Mouse (Mus musculus): ENCODE data around the gene Rnf185.

The Rnf185 gene

DNA sequence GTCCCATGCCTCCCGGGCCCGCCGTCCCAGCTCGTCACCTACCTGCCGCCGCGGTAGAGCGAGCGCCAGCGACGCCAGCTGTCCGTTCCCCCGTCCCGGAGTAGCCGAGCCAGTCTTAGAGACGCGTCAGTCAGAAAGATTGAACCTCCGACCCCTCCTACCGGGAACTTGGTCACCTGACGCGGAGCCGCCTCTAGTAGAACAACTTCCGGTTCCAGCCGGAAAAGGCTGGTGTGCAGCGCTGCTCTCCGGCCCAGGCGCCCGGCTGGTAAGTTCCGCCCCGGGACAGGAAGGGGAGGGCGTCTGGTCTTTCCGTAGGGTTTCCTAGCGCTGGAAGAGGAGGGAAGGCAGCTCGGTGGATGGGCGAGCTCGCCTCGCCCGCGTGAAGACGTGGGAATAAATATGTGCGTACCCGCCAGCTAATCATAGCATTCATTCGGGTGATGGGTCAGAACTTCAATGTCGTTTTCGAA, at the start of gene Rnf185:
Gene Rnf185 (minus strand): TSS at position 197 of the 473 bp plus-strand sequence.
- peak; percentile 92 for DNase-seq

DNA sequence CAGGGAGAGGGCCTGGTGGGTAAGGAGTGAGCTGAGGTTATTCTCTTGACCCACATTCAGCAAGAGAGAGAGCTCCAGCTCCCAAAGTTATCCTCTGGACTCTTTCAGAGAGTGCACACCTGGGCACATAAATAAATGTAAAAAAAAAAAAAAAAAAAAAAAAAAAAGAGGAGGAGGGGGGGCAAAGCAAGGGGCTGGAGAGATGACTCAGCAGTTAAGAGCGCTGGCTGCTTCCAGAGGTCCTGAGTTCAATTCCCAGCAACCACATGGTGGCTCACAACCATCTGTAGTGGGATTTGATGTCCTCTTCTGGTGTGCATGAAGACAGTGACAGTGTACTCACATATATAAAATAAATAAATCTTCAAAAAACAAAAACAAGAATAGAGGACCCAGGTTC, 45.1 kb upstream of the Rnf185 start:
- DNase-seq, result no peak

DNA sequence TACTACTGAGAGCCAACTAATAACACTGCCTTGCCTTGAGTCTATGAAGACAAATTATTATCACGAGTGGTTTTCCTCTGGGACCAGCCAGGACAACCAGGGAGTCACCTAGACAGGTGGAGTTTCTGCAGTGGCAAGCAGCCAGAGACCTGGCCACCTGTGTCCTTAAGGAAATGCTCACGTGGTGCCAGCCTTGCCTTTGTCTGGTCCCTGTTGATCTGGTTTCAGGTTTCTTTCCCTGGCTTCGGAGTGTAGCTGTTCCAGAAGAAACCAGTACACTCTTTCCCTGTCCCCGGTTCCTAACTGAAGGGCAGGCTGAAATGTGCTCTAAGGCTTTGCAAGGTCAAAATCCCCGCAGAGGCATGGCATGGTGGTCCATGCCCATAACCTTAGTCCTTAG, 44.6 kb upstream of the Rnf185 start:
- peak; percentile 51 for DNase-seq

DNA sequence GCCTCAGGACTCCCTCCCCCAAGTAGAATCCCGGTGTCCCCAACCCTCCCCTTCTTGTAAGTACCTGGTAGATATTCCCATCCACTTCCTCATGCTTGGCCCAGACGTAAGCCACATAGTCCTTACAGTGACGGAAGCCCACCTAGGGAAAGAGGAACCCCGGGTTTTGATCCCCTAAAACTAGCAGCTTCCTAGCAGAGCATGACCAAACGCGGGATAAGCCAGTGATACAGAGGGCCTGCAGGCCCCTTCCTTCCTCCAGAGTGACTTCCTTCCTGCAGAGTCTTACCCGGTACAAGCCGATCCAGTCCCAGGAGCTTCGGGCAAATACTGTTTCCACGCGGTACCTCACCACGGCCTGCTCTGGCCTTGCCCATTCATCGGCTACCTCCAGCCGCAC, 43.3 kb upstream of the Rnf185 start:
- no peak for DNase-seq

DNA sequence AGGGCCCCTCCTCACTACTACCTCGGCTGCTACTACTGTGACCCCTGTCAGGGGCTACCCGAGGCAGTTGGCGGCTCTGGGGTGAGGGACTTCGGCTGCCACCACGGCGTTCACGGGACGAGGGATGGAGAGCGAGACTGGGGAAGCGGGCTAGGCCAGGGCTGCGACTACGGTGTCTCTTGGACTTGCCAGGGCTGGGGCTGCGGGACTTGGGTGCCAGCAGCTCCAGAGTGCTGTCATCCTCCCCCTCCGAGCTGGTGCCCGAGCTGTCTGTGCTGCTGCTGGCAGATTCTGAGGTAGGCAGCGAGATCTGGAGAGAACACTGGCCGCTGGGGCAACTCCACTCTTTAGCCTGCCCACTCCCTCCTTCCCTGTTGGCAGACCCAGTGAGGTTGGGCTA, 42.7 kb upstream of the Rnf185 start:
- DNase-seq, result peak; percentile 19

DNA sequence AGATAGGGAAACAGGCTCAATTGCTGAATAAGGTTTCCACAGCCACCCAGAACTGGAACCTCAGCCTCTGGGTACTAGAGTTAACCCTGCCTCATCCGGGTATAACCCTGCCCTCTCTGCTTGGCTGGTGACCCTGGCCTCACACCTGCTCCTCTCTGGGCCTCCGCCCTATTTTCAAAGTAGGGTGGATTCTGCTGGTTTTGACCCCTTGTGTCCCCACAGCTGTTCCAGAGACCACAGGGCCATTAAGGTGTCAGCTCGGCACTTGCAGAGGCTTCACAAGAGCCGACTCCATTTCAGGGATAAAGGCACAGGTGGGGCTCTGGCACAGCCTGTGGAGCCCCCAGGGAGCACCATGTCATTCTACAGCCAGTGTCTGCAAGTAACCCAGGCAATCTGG, 40.6 kb upstream of the Rnf185 start:
- DNase-seq, result peak; percentile 38

DNA sequence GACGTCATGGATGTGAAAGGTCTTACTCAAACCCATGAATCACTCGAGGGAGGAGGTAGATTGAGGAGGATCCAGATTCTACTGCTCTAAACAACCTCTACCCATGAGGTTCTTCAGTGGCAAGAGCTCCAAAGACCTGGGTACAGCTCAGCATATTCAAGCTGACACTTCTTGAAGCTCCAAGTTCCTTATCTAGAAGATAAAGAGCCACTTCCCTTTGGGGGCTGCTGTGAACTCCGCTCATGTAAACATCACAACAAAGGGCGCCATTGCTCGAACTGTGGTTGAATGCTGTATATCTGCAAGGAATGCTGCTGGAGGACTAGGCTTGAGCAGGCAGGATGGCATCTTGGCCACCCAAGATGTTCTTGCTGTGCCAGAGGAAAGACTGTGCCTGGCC, 36.9 kb upstream of the Rnf185 start:
- no peak for DNase-seq

DNA sequence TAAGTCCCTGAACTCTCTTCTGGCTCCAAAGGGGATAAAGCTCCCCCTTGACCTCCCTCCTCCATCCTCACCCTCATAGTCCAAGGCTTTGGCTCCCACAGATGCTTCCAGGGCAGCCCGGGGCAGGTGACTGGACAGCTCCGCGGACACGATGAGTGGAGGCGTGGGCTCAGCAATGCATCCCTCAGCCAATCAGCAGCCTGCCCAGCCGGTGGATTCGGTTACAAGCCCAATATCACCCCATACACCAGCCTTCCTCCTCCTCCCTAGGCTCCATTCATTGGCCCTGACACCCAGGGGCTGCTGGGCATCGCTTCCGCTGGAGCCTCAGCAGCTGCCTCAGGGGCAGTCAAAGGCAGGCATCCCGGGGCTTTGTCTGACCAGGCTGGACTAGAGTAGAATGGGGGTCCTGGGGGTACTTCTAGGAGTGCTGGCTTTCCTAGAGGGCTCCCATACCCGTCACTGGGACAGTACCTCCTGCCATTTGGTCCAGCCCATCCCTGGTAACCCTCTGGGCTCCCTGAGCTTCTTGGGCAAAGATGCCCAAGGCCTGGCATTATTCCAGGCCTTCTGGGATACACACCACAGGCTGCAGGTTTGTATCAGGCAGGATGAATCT, 35.9 kb upstream of the Rnf185 start, which contains the start of gene Pla2g3:
Gene Pla2g3 (plus strand): TSS at position 333 of the 619 bp plus-strand sequence.
- DNase-seq, result peak; percentile 46

DNA sequence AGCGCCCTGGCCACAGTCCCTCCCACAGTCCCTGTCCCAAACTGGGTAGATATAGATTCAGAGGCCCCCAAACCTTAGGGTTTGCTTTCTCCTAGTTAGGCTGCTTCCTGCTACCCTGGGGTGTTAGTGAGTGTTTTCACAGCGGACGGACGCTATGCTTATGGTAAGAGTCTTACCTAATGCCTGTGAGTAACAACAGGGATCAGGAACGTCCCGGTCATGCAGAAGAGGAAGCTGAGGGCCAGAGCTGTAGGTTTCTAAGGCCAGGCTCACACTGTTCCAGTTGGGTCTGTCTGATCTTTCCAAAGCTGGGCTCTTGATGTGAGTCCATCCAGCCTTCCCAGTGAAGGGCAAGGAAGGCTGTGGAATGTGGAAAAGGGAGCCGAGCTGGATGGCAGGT, 34.2 kb upstream of the Rnf185 start:
- DNase-seq, result no peak

DNA sequence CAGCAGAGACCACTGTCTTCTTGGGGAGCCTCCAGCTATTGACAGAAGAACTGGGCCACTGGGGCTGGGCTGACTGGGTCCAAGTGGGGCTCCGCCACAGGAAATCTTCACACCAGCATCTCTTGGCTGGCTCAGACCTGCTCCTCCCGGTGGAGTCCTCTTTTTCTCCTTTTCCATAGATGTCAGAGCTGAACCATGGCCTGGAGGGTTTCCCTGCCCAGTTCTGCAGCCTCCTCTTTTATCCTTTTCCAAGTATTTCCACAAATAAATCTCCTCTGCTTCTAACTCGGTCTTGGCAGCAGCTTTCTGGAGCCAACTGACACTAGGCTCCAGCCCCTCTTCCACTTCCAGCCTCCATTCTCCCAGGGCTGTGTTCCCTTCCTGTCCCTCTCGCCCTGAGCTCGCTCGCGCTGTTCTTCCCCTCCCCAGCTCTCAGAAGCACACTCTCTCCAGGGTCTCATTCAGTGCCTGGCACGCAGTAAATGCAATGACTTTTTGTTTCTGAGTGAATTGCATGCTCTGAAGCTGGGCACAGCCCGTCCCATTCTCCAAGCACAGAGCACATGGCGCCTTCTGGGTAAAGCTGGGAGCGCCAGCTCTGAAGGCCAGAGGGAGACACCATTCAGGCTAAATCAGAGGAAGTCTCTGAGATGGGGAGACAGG, 31.9 kb upstream of the Rnf185 start:
- no peak for DNase-seq

DNA sequence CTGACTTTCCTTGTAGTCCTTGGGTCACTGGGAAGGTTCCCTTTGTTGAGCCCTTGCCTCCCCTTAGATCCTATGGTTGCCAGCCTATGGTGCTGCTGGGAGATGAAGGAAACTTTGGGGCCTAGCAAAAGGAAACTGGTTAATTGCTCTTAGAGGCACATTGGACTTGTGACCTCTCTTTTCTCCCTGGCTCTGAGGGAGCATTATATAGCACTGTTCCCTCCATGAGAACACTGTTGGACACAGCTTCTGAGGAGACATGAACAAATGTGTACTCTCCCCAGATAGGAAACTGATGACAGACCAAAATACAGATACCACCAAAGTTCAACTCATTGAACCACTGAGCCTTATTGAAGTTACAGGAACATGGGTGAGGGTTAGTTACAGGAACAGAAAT, 23.3 kb upstream of the Rnf185 start:
- no peak for DNase-seq

DNA sequence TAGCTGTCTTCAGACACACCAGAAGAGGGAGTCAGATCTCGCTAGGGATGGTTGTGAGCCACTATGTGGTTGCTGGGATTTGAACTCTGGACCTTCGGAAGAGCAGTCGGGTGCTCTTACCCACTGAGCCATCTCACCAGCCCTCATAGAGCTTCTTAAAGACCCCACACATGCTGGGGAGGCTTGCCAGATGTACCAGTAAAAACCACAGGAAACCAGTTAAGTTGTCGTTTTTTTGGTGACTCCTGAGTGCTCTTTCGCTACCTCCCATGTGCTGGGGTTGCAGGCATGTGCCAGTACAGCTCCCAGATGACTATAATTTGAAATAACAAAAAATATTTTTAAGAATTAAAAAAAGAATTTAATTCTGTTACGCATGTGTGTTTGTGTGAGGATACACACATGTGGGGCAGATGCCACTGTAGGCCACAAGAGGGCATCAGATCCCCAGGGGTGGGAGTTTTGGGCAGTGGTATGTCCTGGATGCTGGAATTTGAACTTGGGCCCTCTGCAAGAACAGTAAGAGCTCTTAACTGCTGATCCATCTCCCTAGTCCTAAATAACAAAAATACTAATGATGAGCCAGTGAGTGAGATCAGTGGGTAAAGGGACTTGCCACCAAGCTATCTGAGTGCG, 22.4 kb upstream of the Rnf185 start:
- DNase-seq, result no peak

DNA sequence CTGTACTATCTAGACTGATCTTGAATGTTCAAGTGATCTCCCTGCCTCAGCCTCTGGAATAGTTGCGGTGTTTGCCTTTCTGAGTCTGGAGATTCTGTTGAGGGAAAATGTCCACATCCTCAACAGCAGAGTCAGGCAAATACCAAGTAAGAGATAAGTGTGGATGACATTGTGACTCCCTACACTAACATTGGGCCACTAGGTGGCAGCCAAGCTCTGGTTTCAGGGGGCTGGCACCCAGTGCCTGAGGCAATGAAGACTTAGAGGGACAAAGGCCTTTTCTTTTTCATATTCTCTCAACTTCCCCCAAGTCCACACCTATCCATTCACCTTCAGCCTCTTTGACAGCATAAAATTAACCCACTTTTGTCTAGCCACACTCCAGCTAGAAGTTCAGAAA, 20.3 kb upstream of the Rnf185 start:
- peak; percentile 95 for DNase-seq

DNA sequence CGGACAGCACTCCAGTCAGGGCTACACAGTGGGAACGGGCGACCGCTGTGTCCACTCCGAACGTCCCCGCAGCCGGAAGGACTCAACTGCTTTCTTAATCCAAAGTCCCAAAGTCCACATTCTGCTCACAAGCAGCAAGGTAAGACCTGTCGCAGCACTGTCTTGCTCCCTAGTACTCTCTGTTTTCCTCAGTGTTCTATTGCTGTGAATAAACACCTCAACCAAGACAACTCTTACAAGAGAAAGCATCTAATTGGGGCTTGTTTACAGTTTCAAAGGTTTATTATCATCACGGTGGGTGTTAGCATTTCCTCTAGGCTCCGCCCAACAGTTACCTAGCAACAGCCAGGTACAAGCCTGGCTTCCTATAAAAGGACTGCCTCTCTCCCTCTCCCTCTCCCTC, 19.3 kb upstream of the Rnf185 start:
- DNase-seq, result no peak

DNA sequence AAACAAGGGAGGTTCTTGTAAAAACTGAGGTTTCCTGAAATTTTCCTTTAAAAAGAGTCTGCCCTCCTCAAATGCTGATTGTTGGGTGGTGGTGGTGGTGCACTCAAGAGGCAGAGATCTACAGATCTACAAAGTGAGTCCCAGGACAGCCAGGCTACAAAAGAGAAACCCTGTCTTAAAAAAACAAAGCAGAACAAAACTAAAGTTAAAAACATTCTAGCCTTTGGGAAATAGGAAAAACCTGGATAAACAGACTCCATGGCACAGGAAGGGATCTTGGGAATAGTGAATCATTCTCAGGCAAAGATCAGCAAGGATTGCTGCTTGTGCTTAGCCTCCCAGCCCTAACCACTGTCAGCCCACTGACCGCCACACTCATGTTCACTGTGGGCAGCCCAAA, 10.7 kb upstream of the Rnf185 start:
- DNase-seq, result no peak

DNA sequence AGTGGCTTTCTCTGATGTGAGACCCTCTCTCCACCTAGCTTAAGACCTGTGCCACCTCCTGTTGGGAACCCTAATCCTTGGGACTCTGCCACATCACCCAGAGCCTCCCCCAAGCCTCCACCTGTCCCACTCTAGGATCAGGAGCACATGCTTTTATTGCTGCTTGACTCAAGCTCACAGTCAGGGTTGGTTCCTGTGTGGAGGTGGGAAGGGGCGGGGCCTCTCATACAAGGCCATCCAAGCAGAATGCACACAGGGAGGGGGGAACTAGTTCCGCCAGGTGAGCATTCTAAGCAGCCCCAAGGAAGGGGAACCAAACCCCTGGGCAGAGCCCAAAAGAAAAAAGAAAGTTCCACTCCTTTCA, 6.9 kb upstream of the Rnf185 start:
- DNase-seq, result no peak

DNA sequence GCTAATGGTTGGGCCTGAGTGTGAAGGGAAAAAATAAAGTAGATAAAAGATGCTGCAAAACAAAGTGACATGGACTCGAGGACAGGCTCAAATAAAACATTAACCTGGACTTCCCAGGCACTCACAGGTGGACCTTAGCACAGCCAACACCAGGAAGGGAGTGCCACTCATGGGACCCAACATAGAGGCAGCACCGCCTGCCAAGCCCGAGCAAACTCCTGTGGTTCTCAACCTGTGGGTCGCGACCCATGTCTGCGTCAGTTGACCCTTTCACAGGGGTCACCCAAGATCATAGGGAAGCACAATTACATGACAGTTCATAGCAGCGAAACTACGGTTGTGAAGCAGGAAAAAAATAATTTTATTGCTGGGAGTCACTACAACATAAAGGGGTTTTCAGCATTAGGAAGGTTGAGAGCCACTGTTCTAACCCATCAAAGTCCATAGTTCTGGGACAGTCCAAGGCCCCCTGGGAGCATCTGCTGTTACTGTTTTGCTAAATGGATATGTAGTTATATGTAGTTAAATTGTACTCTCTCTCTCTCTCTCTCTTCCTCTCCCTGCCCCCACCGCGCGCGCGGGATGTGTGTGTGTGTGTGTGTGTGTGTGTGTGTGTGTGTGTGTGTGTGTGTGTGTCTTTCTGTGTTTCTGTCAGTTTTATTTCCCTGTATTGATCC, 6.4 kb upstream of the Rnf185 start:
- no peak for DNase-seq

DNA sequence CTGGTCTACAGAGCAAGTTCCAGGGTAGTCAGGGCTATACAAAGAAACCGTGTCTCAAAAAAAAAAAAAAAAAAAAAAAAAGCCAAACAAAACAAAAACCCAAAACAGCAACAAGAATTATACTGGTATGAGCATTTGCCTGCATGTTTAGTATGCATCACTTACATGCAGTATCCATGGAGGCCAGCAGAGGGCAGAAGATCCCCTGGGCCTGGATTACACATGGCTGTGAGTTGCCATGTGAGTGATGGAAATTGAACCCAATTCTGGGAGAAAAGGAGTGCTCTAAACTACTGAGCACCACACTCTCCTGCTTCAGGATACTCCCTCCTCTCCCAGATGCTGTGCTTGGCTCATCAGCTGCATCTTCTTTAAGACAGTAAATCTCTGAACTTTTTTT, 4.2 kb upstream of the Rnf185 start:
- DNase-seq, result peak; percentile 82

DNA sequence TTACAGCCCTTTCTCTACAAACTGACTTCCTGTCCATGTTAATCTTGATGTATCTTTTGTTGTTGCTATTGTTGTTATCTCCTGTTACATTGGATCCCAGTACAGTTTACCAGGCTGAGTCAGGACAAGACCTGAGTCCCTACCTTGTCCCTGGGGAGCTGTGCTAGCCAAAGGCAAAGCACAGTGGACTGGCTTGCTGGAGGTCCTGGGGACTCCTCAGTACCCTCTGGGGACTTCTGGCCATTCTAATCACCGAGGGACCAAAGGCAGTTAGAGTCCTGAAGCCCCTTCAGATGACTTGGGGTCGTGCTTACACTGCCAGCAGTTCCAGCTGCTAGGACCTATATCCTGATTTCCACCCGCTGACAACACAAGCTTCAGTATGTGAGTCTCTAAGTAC, 2.3 kb upstream of the Rnf185 start:
- DNase-seq, result no peak

DNA sequence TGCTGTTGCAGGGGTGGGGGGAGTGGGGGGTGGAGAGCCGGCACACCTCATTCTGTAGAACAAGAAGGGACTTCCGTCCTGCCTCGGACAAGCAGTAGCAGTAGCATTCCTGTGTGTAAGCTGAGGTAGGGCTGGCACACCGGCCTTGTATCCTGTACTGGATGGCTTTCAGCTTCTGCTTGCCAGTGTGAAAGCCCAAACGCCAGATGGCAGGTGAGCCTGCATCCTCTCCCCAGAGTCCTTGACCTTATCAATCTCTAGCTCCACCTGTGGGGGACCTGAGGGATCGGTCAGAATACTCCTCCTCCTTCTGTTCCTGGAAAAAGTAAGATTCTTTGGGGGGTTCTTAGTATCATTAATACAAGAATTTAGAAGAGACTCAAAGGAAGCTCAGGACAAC, 1.3 kb upstream of the Rnf185 start:
- DNase-seq, result peak; percentile 87

DNA sequence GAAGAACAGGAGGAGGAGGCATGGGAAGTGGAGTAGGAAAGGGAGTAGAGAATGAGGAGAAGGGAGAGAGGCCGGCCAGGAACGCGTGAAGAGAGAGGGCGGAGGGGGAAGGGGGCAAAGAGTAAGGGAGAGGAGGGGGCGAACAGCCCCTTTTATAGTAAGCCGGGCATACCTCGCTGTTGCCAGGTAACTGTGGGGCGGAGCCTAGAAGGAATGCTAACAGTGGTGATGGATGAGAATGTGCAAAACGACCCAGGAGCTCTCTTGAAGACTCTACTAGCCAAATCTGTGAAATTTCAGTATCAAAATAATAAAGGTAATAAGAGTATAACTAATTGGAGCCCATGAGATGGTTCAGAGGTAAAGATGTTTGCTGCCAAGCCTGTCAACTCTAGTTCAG, 606 bp upstream of the Rnf185 start:
- DNase-seq, result peak; percentile 67

DNA sequence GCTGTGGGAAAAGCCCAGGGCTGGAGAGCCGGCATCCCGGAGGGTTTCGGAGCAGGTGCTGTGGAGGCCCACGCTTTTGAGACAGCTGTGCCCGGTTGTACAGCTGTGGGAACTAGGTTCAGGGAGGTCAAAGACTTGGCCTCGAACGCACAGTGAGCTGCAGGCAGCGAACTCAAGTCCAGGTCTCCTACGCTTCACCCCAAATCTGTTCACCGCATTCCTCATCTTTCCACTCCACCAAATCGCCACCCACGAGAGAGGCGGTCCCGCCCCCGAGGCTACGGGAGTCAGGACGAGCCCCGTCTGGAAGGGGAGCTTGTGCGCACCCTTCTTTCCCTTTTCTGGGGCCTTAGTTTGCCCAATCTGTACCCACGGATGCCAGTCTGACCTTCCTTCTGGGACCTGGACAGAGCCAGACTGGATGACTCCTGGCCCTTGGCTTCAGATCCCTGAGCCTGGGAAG, 431 bp downstream of the Rnf185 start:
- DNase-seq, result peak; percentile 45

DNA sequence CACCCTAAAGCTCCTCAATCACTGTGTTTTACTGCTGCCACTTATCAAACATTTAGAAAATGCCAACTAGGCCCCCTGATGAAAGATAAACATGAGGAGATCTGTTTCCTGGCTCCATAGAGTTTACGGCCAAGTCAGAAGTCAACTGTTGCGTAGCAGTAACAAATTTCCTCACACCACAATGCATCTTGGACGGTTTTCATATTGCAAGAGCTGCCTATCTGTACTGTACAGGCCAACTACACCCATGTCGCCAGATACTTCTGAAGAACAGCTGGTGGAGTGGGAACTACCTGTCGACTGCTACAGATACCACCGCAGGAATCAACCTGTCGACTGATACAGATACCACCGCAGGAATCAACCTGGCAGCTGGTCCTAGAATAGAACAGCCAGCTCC, 7.3 kb downstream of the Rnf185 start:
- DNase-seq, result no peak

DNA sequence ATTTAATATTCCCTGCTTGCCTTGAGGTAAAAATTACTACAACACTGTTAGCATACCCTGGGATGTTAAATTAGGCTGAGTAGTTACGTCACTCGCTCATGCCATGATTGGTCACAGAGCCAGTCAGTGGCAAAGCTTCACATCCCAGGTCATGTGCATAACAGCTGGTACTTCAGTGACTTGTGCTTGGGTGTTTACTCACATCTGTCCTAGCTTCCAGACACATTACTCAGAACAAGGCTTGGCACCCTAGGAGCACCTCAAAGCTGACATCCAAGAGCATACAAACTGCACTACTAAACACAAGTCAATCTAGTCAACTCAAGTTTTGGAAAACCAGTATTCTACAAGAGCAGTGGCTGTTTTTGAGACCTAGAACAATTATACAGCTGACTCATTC, 9.1 kb downstream of the Rnf185 start:
- DNase-seq, result no peak

All from cerebellum, adult 9-10 months (tissue).